Mouse (Mus musculus): ENCODE measurements around the gene Tmem200c.
A peak's percentile ranks its signal among the peaks of the same experiment; 100 is the strongest.

Gene Tmem200c

DNA sequence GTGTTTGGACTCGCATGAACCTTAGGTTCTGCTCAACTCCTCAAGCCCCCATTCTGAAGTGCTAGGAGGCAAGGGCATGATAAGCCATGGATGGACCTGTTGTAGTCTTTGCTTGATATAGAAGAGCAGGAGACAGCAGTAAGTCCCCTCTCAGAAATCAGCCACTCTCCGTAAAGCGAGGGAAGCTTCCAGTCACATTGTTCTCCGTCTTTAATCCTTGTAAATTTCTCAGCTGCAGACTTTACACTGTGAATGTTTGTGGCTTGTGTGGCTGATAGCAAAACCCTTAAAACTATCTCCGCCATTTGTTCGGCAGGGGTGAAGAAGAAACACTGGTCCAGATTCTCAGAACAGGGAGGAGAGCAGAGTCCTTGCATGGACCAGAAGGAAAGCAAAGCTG is at the start of gene Tmem200c:
Gene Tmem200c (plus strand): TSS at position 301 of the 400 bp plus-strand sequence.
- DNase-seq, result no peak

DNA sequence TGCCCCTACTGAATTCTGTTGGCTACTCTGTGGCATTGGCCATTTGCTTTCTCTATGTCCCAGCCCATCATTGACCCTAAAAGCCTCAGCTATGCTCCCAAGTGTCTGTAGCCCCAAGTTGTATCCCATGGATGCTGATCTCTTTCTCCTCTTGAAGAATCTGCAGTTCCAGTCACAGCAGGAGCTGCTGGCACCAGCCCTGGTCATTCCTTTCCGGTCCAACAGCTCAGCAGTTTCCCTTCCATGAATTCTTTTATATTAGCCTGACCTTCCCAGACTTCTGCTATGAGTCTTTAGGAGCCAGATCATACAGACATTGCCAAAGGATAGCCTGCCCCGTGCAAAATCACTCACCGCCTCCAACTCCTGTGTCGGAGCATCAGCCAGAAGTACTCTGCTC is 32.7 kb upstream of the Tmem200c start:
- no peak for DNase-seq

DNA sequence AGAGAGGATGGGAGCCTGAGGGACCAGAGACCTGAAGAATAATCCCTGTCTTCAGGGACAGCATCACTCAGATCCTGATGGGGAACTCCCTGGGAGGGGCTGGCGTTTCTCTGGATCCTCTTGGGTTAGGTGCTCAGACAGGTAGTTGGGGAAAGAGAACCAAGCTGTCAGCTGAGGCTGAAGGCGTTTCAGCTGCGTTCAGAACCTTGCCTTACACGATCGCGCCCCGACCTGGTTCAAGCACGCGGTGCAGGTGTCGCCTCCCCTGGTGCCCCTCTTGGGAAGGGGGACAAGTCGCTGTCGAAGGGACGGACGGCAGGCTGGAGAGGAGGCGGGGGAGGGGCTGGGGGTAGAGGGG is 10.2 kb downstream of the Tmem200c start:
- DNase-seq, result no peak

DNA sequence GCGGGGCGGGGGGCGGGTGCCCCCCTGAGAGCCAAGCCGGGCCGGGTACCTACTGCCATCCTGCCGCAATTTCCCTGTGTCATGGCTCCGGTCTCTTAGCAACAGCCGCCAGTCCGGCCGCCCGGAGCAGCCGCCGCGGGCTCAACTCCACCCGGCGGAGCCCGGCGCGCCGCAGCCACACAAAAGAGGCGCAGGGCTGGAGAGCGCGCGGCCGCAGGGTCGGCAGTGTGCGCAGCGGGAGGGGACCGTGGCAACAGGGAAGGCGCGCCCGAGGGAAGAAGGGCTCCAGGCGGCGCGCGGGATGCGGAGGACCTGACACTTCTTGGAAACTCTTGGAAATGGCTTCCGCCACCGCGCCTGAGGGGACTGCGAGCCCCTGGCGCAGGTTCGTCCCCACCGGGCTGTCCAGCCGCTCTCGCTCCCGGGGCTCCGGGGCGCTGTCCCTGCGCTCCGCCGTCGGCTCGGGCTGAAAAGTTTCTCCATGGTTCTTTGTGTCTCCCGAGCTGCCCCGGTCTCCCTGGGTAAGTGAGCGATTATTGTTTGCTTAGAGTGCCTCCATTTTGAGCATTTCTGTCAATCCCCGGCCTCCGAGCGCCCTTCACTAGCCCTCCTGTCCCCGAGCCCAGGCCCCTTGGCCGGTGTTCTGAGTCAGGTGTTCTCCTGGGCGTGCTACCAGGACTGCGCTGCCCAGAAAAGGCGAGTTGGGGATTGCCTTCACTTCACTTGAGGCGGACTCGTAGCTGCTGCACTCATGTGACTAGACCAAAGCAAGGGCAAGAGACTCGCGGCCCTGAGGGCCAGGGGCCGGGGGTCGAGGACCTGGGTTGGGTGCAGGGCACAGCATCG is 10.8 kb downstream of the Tmem200c start:
- peak; percentile 18 for DNase-seq

DNA sequence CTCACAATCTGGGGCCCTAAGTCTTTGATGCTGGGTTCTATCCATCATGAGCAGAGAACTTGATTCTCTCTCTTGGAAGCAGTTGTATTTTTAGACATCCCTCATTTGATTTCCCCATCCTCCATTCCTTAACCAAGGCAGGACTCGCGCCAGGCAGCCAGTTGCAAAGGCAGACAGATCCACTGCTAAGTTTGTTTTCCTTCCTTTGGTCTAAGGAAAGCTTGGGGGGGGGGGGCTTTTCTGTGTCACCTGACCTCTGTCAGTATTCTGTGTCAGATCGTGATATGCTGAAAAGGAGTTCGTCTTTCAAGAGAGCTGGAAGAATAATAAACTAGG is 11.4 kb downstream of the Tmem200c start:
- no peak for DNase-seq

DNA sequence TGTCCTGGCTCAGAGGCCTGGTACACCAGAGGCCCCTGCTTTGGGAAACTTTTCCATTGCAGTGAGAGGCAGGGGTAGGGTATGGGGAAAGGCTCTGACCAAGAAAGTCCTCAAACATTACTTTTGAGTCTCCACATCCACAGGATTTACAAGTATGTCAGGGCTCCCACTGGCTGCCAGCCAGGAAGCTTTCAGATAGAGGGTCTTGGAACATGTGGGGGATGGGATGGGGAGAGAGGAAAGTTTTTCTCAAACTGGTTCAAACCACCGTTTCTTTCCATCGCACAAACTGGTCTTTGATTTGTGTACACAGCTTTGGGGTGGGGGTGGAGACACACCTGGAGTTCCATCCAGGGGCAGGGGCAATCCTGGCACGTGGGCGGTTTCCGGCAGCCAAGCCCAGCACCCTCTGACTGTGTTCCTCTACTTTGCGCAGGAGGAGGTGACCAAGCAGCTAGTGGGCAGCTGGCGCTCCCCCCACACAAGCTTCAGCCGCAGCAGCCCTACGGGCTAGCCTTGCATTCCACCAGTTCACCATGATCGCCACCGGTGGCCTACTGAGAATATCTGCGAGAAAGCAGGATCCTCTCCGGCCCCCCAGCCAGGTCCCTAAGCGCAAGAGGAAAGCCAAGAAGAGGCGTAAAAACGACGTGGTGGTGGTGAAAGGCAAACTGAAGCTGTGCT is 13.6 kb downstream of the Tmem200c start:
- DNase-seq, result no peak

DNA sequence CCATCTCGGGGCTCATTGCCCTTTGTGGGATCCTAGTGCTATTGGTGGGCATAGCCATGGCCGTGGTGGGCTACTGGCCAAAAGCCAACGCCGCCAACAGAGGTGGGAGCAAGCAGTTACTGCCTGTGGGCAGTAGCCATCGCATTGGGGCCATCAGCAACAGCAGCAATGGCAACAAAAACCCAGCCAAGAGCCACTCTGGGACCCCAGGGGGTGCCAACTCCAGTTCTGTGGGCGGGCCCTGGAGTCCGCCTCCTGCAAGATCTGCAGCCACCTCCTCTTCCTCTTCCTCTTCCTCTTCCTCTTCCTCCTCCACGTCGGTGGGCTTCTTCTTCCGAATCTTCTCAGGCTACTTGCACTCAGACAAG is 14.1 kb downstream of the Tmem200c start:
- no peak for DNase-seq

DNA sequence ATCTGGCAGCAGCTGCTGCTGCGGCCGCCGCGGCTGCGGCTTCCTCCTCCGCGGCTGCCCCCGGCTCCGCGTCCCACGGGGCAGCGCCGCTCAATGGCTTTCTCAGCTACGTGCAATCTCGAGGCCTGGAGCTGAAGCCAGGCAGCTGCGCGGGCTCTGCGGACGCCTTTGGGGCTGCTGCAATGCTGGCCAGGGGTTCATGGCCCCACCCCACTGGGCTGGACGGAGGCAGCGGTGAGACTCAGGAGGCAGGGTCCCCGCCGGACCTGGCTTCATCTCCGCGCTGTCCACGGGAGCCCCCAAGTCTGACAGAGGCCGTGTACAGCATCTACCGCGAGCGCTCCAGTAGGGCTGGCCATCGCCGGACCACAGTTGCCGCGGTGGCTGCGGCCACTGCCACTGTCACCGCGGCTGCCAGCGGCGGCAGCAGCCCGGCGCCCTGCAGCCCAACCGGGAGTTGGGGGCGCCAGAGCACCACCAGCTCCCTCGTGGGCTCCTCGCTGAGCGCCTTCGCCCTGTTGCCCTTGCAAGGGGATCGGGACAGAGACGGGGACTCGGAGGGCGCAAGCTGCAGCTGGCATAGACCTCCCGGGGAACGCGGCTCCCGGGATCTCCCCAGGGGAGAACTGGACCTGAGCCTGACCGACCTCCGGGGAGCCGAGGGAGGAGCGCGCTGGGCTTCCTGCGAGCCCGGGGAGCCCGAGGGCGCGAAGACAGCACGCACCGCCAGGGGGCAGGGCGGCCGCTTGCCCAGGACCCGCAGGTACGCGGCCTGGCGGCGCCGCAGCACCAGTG is 14.9 kb downstream of the Tmem200c start:
- DNase-seq, result peak; percentile 37

DNA sequence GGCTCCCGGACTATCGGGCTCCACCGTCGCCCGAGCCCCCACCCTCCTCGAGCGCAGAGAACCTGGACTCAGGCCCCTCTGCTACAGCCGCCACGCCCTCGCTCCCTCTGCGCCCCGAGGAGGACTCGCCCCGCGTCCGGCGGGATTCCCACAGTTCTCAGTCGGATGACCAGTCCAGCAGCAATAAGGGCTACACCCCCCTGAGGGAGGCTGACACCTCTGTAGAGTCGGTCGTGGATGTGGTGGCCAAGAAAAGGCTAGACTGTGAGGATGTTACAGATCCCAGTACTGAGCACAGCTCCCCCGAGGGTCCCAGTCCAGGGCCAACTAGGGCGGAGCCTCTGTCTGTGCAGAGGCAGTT is 15.4 kb downstream of the Tmem200c start:
- no peak for DNase-seq

DNA sequence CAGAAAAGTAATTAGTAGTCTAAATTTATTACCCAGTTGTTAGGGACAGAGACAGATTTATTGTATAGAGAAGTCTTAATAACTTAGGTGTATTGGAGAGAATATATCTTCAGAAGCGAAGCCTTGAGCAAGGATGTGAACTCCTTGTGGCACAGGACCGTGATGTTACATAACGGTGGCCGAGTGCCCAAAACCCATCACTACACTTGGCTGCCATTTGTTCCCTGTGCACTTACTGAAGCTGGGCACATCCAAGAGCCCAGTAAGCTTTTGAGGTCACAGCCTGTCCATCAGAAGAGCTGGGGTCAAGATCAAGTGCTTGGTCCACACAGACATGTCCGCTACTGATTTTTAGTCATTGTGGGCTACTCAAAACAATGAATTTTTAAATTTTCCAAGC is 19.5 kb downstream of the Tmem200c start:
- peak; percentile 57 for DNase-seq

DNA sequence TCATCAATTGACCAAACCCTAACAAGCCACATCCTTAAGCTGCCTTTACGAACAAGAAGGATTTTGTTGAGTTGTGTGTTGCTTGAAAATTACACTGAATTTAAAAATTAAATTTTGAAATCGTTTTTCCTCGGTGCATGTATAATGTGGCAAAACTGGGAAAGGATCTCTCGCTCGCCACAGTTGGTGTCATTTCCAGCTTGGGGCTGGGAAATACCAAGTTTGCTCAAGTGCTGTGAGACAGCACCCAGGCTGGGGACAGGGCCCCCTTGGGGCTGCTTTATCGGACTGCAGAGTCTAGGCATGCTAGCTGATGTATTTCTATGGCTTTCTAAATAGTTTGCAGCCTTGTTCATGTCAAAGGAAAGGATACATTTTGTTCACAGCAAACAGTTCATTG is 22.3 kb downstream of the Tmem200c start:
- DNase-seq, result no peak

DNA sequence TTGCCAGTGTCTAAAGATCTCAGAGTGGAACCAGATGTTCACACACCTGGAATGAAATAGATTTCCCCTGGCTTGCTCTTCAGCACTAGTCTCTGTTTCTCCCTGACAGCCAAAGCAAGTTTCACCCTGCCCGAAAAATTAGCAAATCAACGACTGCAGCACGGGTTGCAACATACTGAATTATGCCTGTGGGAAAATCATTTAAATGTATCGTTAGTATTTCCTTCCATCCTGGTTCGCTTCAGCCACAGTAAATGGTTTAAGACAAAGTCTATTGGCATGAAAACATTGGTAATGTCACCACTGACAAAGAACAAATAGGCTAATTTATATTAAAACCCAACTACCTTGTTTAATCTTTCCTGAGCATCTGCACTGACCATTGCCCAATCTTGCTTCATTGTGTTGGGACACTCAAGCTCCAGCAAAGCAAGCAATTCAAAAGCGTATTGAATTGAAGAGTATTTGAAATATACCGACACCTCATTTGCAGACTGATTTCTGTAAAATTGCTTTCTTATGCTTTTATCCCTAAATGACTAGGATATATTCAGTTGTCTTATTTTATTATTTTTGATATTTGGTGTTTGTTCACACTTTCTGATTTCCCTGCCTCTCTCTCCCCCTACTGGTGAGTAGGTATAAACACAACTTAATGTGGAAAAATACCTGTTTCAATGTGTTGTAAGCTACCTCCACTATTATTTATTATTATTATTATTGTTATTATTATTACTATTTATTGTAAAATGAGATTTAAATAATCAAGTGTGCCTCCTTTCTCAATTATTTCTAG is 25.9 kb downstream of the Tmem200c start:
- no peak for DNase-seq

DNA sequence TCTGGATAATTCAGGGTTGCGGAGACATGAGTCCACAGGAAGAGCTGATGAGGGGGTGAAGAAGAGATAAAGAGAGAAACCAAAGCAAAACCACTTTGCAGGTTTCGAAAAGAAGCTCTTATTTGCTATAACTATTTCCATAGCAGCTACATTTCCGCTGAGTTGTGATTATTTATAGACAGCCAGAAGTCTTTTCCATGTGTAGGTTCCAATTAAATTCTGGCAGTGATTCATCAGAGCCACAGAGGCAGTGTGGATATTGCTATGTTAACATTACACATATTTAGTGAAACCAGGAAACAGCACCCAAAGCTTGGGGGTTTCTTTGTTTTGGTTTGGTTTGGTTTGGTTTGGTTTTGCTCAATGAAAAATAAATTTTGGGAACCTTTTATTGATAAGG is 37.8 kb downstream of the Tmem200c start:
- no peak for DNase-seq

DNA sequence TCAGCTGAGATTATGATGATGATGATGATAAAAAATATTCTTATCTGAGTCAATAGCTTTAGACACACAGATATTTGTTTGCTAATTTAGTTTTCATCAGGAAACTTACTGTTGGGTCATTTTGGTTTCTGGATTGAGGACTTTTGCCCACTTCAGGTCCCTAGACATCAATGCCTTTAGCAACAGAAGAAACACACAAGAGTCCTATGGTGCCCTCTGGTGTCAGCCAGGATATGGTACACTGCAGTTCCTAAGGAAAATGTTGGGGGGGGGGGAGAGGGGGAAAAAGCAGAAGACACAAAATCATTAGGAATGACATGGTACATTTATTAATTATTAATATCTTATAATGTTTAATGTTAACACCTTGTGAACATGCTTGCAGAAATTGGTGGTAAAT is 42.0 kb downstream of the Tmem200c start:
- DNase-seq, result no peak

DNA sequence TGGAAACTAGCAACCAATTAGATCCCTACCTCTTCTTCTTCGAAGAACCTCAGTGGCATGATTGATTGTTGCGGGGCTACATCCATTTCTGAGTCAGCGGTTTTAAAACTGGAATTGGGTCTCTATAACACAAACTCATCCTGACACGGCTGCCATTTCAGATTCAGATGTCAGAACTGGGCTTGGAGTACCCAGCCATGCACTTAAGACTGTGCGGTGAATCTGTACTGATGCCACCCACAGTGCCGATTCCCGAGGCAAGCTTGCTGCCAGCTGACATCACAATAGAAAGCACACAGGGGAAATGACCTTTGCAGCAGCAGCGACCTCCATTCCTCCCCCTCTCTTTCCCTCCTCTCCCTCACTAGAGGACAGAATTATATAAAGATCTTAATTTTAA is 47.6 kb downstream of the Tmem200c start:
- DNase-seq, result peak; percentile 7

DNA sequence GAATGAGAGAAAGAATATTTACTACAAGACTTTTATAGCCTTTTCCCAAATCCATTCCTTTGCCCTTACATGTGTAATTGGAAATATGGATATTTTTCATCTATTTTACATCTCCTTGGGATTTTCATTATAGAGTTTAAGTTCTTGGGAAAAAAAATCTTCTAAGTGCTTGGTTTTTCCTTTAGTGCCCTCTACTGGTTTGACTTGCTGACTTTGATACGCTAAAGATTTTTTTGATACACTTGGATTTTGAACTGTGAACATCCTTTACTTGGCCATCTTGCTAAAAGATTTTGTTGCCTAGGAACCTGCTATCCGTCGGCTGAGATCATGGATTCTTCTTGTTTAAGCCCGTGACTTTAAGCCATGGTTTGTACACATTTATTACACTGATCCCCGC is 48.8 kb downstream of the Tmem200c start:
- DNase-seq, result no peak

DNA sequence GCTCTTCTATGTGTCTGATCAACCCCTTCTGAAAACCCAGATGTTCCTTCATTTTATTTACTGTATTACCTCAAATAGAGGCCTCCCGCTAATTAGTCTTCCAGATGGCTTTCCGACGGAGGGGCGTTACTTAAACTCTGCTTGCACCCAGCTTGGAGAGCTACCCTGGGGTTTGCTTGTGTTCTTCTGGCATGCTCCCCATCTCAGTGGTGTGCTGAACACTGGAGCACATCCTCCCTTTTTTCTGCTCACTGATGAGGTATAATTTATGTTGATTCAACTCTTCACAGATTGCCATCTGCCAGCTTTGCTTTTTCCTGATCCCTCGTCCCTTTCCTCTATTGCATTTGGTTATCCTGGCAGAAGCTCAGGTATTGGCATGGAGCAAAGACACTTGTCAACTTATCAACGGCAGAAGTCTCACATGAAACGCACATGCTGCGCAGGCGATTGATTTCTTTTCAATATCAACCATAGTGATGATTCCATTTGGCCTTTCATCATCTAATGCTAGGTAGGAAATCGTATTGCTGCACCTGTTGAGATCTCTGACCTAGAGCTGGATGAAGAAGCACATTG is 49.6 kb downstream of the Tmem200c start:
- DNase-seq, result peak; percentile 19

DNA sequence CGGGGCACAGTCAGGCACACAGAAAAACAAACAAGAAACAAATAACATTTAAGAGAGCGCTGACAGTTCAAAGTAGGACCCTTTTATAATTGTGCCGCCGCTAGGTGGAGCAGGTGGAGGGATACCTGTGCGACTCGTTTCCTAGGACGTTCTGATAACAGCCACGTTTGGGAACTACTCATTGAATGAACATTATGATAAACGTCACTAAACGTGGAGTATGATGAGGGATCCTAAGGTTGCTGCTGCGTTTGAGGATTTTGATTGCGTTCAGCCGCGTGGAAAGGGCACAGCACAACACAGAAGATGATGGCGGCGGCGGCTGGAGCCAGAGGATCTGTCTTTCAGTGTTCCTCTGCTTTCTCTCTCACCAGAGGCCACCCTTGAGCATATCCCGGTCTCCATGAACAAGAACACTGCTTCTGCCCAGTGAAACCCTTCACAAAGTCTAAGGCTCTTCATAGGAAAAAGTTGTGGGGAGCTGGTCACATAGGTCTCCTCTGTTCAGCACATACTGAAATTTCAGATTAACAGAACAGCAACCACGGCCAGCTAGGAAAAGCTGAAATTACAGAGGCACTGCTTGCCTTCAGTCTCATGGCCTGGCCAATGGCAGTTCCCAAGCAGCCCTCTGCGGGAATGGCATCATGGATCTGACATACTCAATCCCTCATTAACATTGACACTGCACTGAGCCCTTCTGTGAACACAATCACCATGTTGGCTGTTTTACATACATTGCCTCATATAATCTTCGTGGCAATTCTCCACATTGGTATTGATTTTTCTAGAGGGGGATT is 55.5 kb downstream of the Tmem200c start:
- DNase-seq, result peak; percentile 63

DNA sequence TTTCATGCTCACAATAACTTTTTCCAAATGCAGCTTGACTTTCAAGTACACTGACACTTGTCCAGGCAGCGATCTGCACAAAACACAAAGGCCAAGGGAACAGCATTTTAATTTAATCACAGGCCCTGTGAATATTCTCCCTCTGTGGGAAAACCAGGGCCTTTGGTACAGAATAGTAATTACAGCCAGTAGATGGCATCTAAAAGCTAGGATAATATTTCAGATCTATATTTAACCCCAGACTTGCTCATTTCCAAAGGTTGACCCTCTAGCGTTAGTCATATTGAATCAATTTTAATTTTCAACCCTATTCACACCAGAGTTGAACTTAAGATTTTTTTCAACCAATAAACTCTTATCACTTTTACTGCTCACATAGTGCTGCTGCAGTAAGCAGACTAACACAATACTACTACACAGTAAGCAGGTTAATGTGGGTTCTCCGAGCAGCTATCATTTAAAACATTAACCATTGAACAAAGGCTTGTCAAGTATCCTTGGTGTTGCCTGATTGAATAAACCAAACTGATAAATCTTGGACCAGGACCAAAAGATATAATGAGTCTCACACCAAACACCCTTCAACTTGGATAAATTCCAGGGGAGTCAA is 57.2 kb downstream of the Tmem200c start:
- DNase-seq, result no peak

DNA sequence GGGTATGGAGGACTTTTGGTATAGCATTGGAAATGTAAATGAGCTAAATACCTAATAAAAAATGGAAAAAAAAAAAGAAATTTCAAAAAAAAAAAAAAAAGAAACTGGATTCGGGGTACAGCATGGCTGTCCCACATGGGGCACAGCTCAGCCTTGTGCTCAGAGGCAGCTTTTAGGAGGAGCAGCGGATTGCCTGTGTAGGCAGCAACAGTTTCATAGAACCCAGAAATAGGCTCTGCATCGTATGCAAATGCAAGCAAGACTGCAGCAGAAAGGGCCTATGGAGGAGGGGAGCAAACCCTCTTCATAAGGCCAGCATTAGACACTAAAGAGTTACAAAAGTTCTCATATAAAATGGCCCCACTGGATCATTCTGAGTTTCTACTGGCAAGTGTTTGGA is 64.2 kb downstream of the Tmem200c start:
- no peak for DNase-seq

Measured in cerebellum, adult 9-11 months (tissue).